Mouse (Mus musculus) right cerebral cortex, postnatal 4 days (tissue): ENCODE data around the gene Mettl7b.

ENCODE experiments used
- DNase-seq: peaks from one replicate; pipeline ENCODE4 v3.0.0-alpha.2; 2022

Mettl7b gene

GRCm38 (mm10) chr10:128945675-128946074 is 15.1 kb downstream of the Mettl7b start:
- DNase-seq = no peak

GRCm38 (mm10) chr10:128940475-128941061 is 20.2 kb downstream of the Mettl7b start:
- no peak for DNase-seq

GRCm38 (mm10) chr10:128938974-128939373 is 21.8 kb downstream of the Mettl7b start:
- DNase-seq = no peak

GRCm38 (mm10) chr10:128938457-128938856 is 22.3 kb downstream of the Mettl7b start:
- no peak for DNase-seq

GRCm38 (mm10) chr10:128937756-128938390 is 22.9 kb downstream of the Mettl7b start:
- DNase-seq = no peak

- no peak for DNase-seq
Measured at GRCm38 (mm10) chr10:128935826-128936440, 24.9 kb downstream of the Mettl7b start.

GRCm38 (mm10) chr10:128934997-128935787 is 25.6 kb downstream of the Mettl7b start:
- DNase-seq = no peak

- no peak for DNase-seq
Measured at GRCm38 (mm10) chr10:128933976-128934721, 26.6 kb downstream of the Mettl7b start.

GRCm38 (mm10) chr10:128933574-128933973 is 27.2 kb downstream of the Mettl7b start, which contains the start of gene Itga7:
Gene Itga7, plus strand, starts transcription at chr10:128933818.
- peak; percentile 41 for DNase-seq

- DNase-seq = no peak
Measured at GRCm38 (mm10) chr10:128931441-128931840, 29.3 kb downstream of the Mettl7b start.

- peak; percentile 54 for DNase-seq
Measured at GRCm38 (mm10) chr10:128929638-128930378, 31.0 kb downstream of the Mettl7b start.

- no peak for DNase-seq
Measured at GRCm38 (mm10) chr10:128928356-128928755, 32.4 kb downstream of the Mettl7b start.

- DNase-seq = no peak
Measured at GRCm38 (mm10) chr10:128923935-128924334, 36.9 kb downstream of the Mettl7b start, which contains the start of gene Bloc1s1. Gene Bloc1s1, minus strand, starts transcription at chr10:128924035.

GRCm38 (mm10) chr10:128923013-128923691 is 37.6 kb downstream of the Mettl7b start:
- DNase-seq = peak; percentile 92

- no peak for DNase-seq
Measured at GRCm38 (mm10) chr10:128922822-128923012, 38.1 kb downstream of the Mettl7b start, which contains the start of gene Rdh5. Gene Rdh5, minus strand, starts transcription at chr10:128922888.

GRCm38 (mm10) chr10:128921883-128922821 is 38.6 kb downstream of the Mettl7b start:
- DNase-seq = no peak

GRCm38 (mm10) chr10:128921251-128921650 is 39.5 kb downstream of the Mettl7b start:
- no peak for DNase-seq

- no peak for DNase-seq
Measured at GRCm38 (mm10) chr10:128920736-128921161, 40.0 kb downstream of the Mettl7b start.

GRCm38 (mm10) chr10:128919966-128920365 is 40.8 kb downstream of the Mettl7b start:
- DNase-seq = no peak

GRCm38 (mm10) chr10:128919203-128919631 is 41.6 kb downstream of the Mettl7b start:
- DNase-seq = no peak
